Mouse (Mus musculus): ENCODE measurements around the gene Olfr548-ps1. TPM values are rescaled to one million over a fixed set of nuclear protein-coding genes. Genes with fewer than 3 reads are reported as not detected.

Gene Olfr548-ps1
- polyA plus RNA-seq, 1 experiment from 2014 or later: not detected

- WGBS: 24% methylated on average over 10 of the region's 10 CpGs
- Histone ChIP-seq H3K4me1 (ENCODE audit: control insufficient read depth, insufficient read depth, low read length) (no peaks in the 10 kb centered on the region), H3K27me3 (ENCODE audit: control insufficient read depth, insufficient read depth, low read depth, low read length) (no peaks in the 10 kb centered on the region), H3K4me2 (ENCODE audit: low read length) (peak within 1 kb of the TSS; percentile 39), H3K27ac (ENCODE audit: low read length) (no peak within 1 kb of the TSS), H3K36me3 (ENCODE audit: control insufficient read depth, insufficient read depth, low read length) (no peaks in the 10 kb centered on the region), H3K9me3 (replicated peaks; ENCODE audit: control insufficient read depth, low read length, poor library complexity, severe bottlenecking) (no peaks in the 10 kb centered on the region), H3K9ac (ENCODE audit: low read depth, low read length) (no peak within 1 kb of the TSS), H3K4me3 (ENCODE audit: low read depth, low read length) (peak within 1 kb of the TSS; percentile 22; the same call in 1 of the 2 replicates)
- ATAC-seq: no peak
Observed at GRCm38 (mm10) chr7:102564999-102565997, 24.6 kb downstream of the Olfr548-ps1 start, which contains the start of gene Trim21. Gene Trim21, minus strand, starts transcription at chr7:102565486.

DNA sequence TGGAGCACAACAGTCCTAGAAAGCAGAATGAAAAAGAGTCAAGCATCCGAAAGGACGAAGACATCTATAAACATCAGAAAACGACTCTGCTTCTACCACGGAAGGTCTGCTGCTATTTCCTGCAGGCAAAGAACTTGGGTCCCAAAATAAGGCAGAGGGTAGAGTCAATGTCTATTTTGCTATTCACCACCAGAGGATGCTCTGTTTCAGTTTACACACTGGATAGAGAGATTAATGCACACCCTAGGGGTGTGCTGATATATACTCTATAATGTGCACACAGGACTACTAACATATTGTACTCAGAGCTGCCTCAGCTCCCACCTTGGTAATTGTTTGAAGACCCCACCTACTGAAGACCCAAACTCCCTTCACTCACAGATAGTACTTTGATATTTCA, 25.5 kb downstream of the Olfr548-ps1 start:
- Histone ChIP-seq H3K4me2 (ENCODE audit: low read length) (no peak overlapping the region), H3K9ac (ENCODE audit: low read depth, low read length) (no peak overlapping the region), H3K4me3 (ENCODE audit: low read depth, low read length) (no peak overlapping the region), H3K9me3 (replicated peaks; ENCODE audit: control insufficient read depth, low read length, poor library complexity, severe bottlenecking) (no peaks in the 10 kb centered on the region), H3K27ac (ENCODE audit: low read length) (no peak overlapping the region), H3K4me1 (ENCODE audit: control insufficient read depth, insufficient read depth, low read length) (no peaks in the 10 kb centered on the region), H3K27me3 (ENCODE audit: control insufficient read depth, insufficient read depth, low read depth, low read length) (no peaks in the 10 kb centered on the region), H3K36me3 (ENCODE audit: control insufficient read depth, insufficient read depth, low read length) (no peaks in the 10 kb centered on the region)
- 89% methylated on average over 4 of the region's 4 CpGs for WGBS
- no peak for ATAC-seq

DNA sequence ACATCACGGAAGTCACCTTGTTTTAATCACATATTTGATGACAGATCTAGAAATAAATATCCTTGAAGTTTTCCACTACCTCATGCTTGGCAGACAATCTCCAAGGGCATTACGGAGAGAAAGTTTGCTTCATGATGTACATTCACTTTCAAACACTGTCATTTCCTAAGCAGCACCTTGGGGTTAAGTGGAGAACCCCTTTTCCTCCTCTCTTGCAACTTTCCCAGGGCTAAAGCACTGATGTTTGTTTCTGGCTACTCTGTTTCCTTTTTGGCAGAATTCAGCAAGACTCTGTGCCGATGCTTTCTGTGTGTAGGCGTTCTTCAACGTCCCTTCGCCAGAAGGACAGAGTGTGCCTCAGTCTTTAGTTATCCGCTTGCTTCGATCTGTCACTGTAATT, 30.4 kb downstream of the Olfr548-ps1 start, which contains the start of gene Olfr550:
TSS of gene Olfr550 (plus strand) at position 301 of the 400 bp plus-strand sequence.
- no peak for ATAC-seq
- H3K9ac ChIP-seq (ENCODE audit: low read depth, low read length): no peak within 1 kb of the TSS

GRCm38 (mm10) chr7:102573174-102573830, 32.6 kb downstream of the Olfr548-ps1 start:
- peak; percentile 82 for ATAC-seq
- 32% methylated on average over 3 of the region's 3 CpGs for WGBS
- no peaks in the 10 kb centered on the region for H3K9me3 ChIP-seq (replicated peaks; ENCODE audit: control insufficient read depth, low read length, poor library complexity, severe bottlenecking)
- H3K4me3 ChIP-seq (ENCODE audit: low read depth, low read length): no peak overlapping the region
- no peaks in the 10 kb centered on the region for H3K36me3 ChIP-seq (ENCODE audit: control insufficient read depth, insufficient read depth, low read length)
- H3K9ac ChIP-seq (ENCODE audit: low read depth, low read length): no peak overlapping the region
- peaks cover 6% of the 10 kb centered on the region; the same call in 1 of the 2 replicates for H3K4me1 ChIP-seq (ENCODE audit: control insufficient read depth, insufficient read depth, low read length)
- no peak overlapping the region for H3K4me2 ChIP-seq (ENCODE audit: low read length)
- no peaks in the 10 kb centered on the region for H3K27me3 ChIP-seq (ENCODE audit: control insufficient read depth, insufficient read depth, low read depth, low read length)
- no peak overlapping the region; the same call in 1 of the 2 replicates for H3K27ac ChIP-seq (ENCODE audit: low read length)

More for the DNA sequence above, 30.4 kb downstream of the Olfr548-ps1 start, which contains the start of gene Olfr550:
- no peak within 1 kb of the TSS for H3K27ac ChIP-seq (ENCODE audit: low read length)
- H3K27me3 ChIP-seq (ENCODE audit: control insufficient read depth, insufficient read depth, low read depth, low read length): no peaks in the 10 kb centered on the region
- peaks cover 6% of the 10 kb centered on the region; the same call in 1 of the 2 replicates for H3K4me1 ChIP-seq (ENCODE audit: control insufficient read depth, insufficient read depth, low read length)
- no peaks in the 10 kb centered on the region for H3K36me3 ChIP-seq (ENCODE audit: control insufficient read depth, insufficient read depth, low read length)
- H3K4me3 ChIP-seq (ENCODE audit: low read depth, low read length): no peak within 1 kb of the TSS
- H3K9me3 ChIP-seq (replicated peaks; ENCODE audit: control insufficient read depth, low read length, poor library complexity, severe bottlenecking): no peaks in the 10 kb centered on the region
- WGBS: 97% methylated on average over 8 of the region's 8 CpGs
- H3K4me2 ChIP-seq (ENCODE audit: low read length): no peak within 1 kb of the TSS

GRCm38 (mm10) chr7:102575998-102576397, 35.3 kb downstream of the Olfr548-ps1 start:
- no peak for ATAC-seq
- no peak overlapping the region for H3K4me3 ChIP-seq (ENCODE audit: low read depth, low read length)

GRCm38 (mm10) chr7:102591786-102592185, 51.1 kb downstream of the Olfr548-ps1 start, which contains the start of gene Olfr551:
Gene Olfr551, minus strand, starts transcription at chr7:102591886.
- Histone ChIP-seq H3K36me3 (ENCODE audit: control insufficient read depth, insufficient read depth, low read length) (no peaks in the 10 kb centered on the region), H3K4me2 (ENCODE audit: low read length) (no peak within 1 kb of the TSS), H3K27me3 (ENCODE audit: control insufficient read depth, insufficient read depth, low read depth, low read length) (no peaks in the 10 kb centered on the region), H3K9ac (ENCODE audit: low read depth, low read length) (no peak within 1 kb of the TSS), H3K9me3 (replicated peaks; ENCODE audit: control insufficient read depth, low read length, poor library complexity, severe bottlenecking) (no peaks in the 10 kb centered on the region), H3K4me1 (ENCODE audit: control insufficient read depth, insufficient read depth, low read length) (no peaks in the 10 kb centered on the region), H3K27ac (ENCODE audit: low read length) (no peak within 1 kb of the TSS), H3K4me3 (ENCODE audit: low read depth, low read length) (no peak within 1 kb of the TSS)
- ATAC-seq: no peak
- 98% methylated on average over 3 of the region's 3 CpGs for WGBS

More at GRCm38 (mm10) chr7:102575998-102576397, 35.3 kb downstream of the Olfr548-ps1 start:
- Histone ChIP-seq H3K36me3 (ENCODE audit: control insufficient read depth, insufficient read depth, low read length) (no peaks in the 10 kb centered on the region), H3K4me1 (ENCODE audit: control insufficient read depth, insufficient read depth, low read length) (peaks cover 6% of the 10 kb centered on the region; the same call in 1 of the 2 replicates), H3K4me2 (ENCODE audit: low read length) (no peak overlapping the region), H3K9me3 (replicated peaks; ENCODE audit: control insufficient read depth, low read length, poor library complexity, severe bottlenecking) (no peaks in the 10 kb centered on the region), H3K9ac (ENCODE audit: low read depth, low read length) (no peak overlapping the region), H3K27ac (ENCODE audit: low read length) (no peak overlapping the region), H3K27me3 (ENCODE audit: control insufficient read depth, insufficient read depth, low read depth, low read length) (no peaks in the 10 kb centered on the region)
- WGBS: 58% methylated on average over 6 of the region's 6 CpGs

Other genes starting within 250 kb of the Olfr548-ps1 start
- 38.5 and 42.8 TPM in 2 replicates for gene Rrm1, start 99.2 kb upstream of the Olfr548-ps1 start, polyA plus RNA-seq (2015; fragmentation: Nextera tagmentation; extraction: Ambion mirVana)
- 0.47 and 0.59 TPM in 2 replicates for gene Olfr543, start 59.2 kb upstream of the Olfr548-ps1 start, polyA plus RNA-seq (2015; fragmentation: Nextera tagmentation; extraction: Ambion mirVana)
- gene Olfr544, start 52.6 kb upstream of the Olfr548-ps1 start, polyA plus RNA-seq (2015; fragmentation: Nextera tagmentation; extraction: Ambion mirVana): 0.19 and 0.25 TPM in 2 replicates
- 0.23 and 0.25 TPM in 2 replicates for gene Olfr545, start 41.3 kb upstream of the Olfr548-ps1 start, polyA plus RNA-seq (2015; fragmentation: Nextera tagmentation; extraction: Ambion mirVana)
- not detected in 2 replicates for gene Olfr547, start 6.1 kb upstream of the Olfr548-ps1 start, polyA plus RNA-seq (2015; fragmentation: Nextera tagmentation; extraction: Ambion mirVana)
- not detected in 2 replicates for gene Olfr549, start 9.0 kb downstream of the Olfr548-ps1 start, polyA plus RNA-seq (2015; fragmentation: Nextera tagmentation; extraction: Ambion mirVana)
- gene Trim21, start 24.6 kb downstream of the Olfr548-ps1 start, polyA plus RNA-seq (2015; fragmentation: Nextera tagmentation; extraction: Ambion mirVana): not detected in 2 replicates
- not detected in 2 replicates for gene Olfr550, start 30.5 kb downstream of the Olfr548-ps1 start, polyA plus RNA-seq (2015; fragmentation: Nextera tagmentation; extraction: Ambion mirVana)
- not detected in 2 replicates for gene Olfr551, start 51.0 kb downstream of the Olfr548-ps1 start, polyA plus RNA-seq (2015; fragmentation: Nextera tagmentation; extraction: Ambion mirVana)
- not detected in 2 replicates for gene Olfr552, start 56.9 kb downstream of the Olfr548-ps1 start, polyA plus RNA-seq (2015; fragmentation: Nextera tagmentation; extraction: Ambion mirVana)
- not detected in 2 replicates for gene Olfr553, start 77.3 kb downstream of the Olfr548-ps1 start, polyA plus RNA-seq (2015; fragmentation: Nextera tagmentation; extraction: Ambion mirVana)
- not detected in 2 replicates for gene Olfr554, start 97.5 kb downstream of the Olfr548-ps1 start, polyA plus RNA-seq (2015; fragmentation: Nextera tagmentation; extraction: Ambion mirVana)
- gene Olfr555, start 117.9 kb downstream of the Olfr548-ps1 start, polyA plus RNA-seq (2015; fragmentation: Nextera tagmentation; extraction: Ambion mirVana): not detected in 2 replicates
- gene Olfr556, start 124.0 kb downstream of the Olfr548-ps1 start, polyA plus RNA-seq (2015; fragmentation: Nextera tagmentation; extraction: Ambion mirVana): not detected in 2 replicates
- 6.4 and 7.3 TPM in 2 replicates for gene Trim68, start 146.4 kb downstream of the Olfr548-ps1 start, polyA plus RNA-seq (2015; fragmentation: Nextera tagmentation; extraction: Ambion mirVana)
- not detected in 2 replicates for gene Olfr557, start 155.0 kb downstream of the Olfr548-ps1 start, polyA plus RNA-seq (2015; fragmentation: Nextera tagmentation; extraction: Ambion mirVana)
- not detected in 2 replicates for gene Olfr558, start 161.3 kb downstream of the Olfr548-ps1 start, polyA plus RNA-seq (2015; fragmentation: Nextera tagmentation; extraction: Ambion mirVana)
- gene Olfr33, start 178.2 kb downstream of the Olfr548-ps1 start, polyA plus RNA-seq (2015; fragmentation: Nextera tagmentation; extraction: Ambion mirVana): not detected in 2 replicates
- gene Olfr559, start 186.6 kb downstream of the Olfr548-ps1 start, polyA plus RNA-seq (2015; fragmentation: Nextera tagmentation; extraction: Ambion mirVana): not detected in 2 replicates
- gene Olfr560, start 218.5 kb downstream of the Olfr548-ps1 start, polyA plus RNA-seq (2015; fragmentation: Nextera tagmentation; extraction: Ambion mirVana): not detected in 2 replicates
- 0.16 TPM in 1 of 2 replicates, not detected in the other for gene Olfr78, start 218.6 kb downstream of the Olfr548-ps1 start, polyA plus RNA-seq (2015; fragmentation: Nextera tagmentation; extraction: Ambion mirVana)
- gene Olfr561, start 230.3 kb downstream of the Olfr548-ps1 start, polyA plus RNA-seq (2015; fragmentation: Nextera tagmentation; extraction: Ambion mirVana): not detected in 2 replicates

All from midbrain, embryonic 16.5 days (tissue).